Mouse (Mus musculus) telencephalon, adult 2 months (tissue): ENCODE data around the gene Gm21977.
"Not testable (repeated sequence)": the region's sequence is repeated elsewhere in the genome, so short reads cannot be mapped to it uniquely, and the experiment has no call there.

ENCODE experiments used
- DNase-seq: peaks from one replicate; pipeline ENCODE4 v3.0.0-alpha.2; 2011; ENCODE audit warnings: low read depth, low spot score

Gene Gm21977

GRCm38 (mm10) chr14:42853377-42853776, at the start of gene Gm21977:
TSS of gene Gm21977 (minus strand) at chr14:42853477.
- DNase-seq, result not testable (repeated sequence)
